Mouse (Mus musculus): ENCODE data around the gene Ephb2. TPM values are rescaled to one million over a fixed set of nuclear protein-coding genes. Genes with fewer than 3 reads are reported as not detected.

Ephb2 gene
- polyA plus RNA-seq, 1 experiment, result 57.6 TPM

GRCm38 (mm10) chr4:136748842-136749392, 86.9 kb downstream of the Ephb2 start:
- no peaks in the 10 kb centered on the region for H3K36me3 ChIP-seq (ENCODE audit: control insufficient read depth, insufficient read depth, low read length)
- no peak for TF ChIP-seq CTCF (IDR thresholded peaks at IDR 0.05; ENCODE audit: extremely low read depth, insufficient read length, insufficient replicate concordance, low read depth, low read length)
- no peak for TF ChIP-seq POLR2A (IDR thresholded peaks at IDR 0.05; ENCODE audit: low read depth, low read length)
- 46% methylated on average over 7 of the region's 7 CpGs for WGBS
- H3K4me1 ChIP-seq (ENCODE audit: control insufficient read depth, insufficient read depth, insufficient read length, low read length), result peaks cover 17% of the 10 kb centered on the region
- no peaks in the 10 kb centered on the region for H3K27me3 ChIP-seq (ENCODE audit: control insufficient read depth, insufficient read depth, low read length)
- no peak overlapping the region for H3K4me3 ChIP-seq (ENCODE audit: low read depth, low read length)
- no peak overlapping the region; the same call in 1 of the 2 replicates for H3K27ac ChIP-seq (ENCODE audit: insufficient read depth, low read depth, low read length)

GRCm38 (mm10) chr4:136746516-136746915, 89.3 kb downstream of the Ephb2 start:
- H3K4me3 ChIP-seq (ENCODE audit: low read depth, low read length), result no peak overlapping the region
- no peaks in the 10 kb centered on the region for H3K27me3 ChIP-seq (ENCODE audit: control insufficient read depth, insufficient read depth, low read length)
- WGBS, result 87% methylated on average over 1 of the region's 1 CpGs
- no peak for TF ChIP-seq POLR2A (IDR thresholded peaks at IDR 0.05; ENCODE audit: low read depth, low read length)
- no peak for TF ChIP-seq CTCF (IDR thresholded peaks at IDR 0.05; ENCODE audit: extremely low read depth, insufficient read length, insufficient replicate concordance, low read depth, low read length)
- no peak overlapping the region for H3K27ac ChIP-seq (ENCODE audit: insufficient read depth, low read depth, low read length)
- H3K36me3 ChIP-seq (ENCODE audit: control insufficient read depth, insufficient read depth, low read length), result no peaks in the 10 kb centered on the region
- H3K4me1 ChIP-seq (ENCODE audit: control insufficient read depth, insufficient read depth, insufficient read length, low read length), result peaks cover 17% of the 10 kb centered on the region

DNA sequence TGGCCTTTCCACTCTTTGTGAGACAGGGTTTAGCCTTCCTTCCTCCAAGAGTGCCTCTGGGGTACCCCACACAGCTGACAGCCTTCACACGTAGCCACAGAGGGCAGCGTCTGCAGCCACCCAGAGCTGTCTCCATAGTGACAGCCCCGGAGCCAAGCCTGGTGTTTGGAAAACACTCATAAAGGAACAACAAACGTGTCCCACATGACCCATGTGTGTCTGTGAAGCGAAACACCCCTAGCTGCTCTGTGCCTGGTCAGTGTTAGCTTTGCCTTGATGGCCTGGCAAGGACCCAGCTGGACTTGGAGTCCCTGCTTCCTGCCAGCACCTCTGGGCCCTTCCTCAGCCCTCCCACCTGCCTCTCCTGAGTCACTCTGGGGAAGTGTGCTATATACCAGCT, 93.1 kb downstream of the Ephb2 start:
- 21% methylated on average over 5 of the region's 5 CpGs for WGBS
- TF ChIP-seq CTCF (IDR thresholded peaks at IDR 0.05; ENCODE audit: extremely low read depth, insufficient read length, insufficient replicate concordance, low read depth, low read length), result no peak
- TF ChIP-seq POLR2A (IDR thresholded peaks at IDR 0.05; ENCODE audit: low read depth, low read length), result no peak
- Histone ChIP-seq H3K27me3 (ENCODE audit: control insufficient read depth, insufficient read depth, low read length) (no peaks in the 10 kb centered on the region), H3K4me3 (ENCODE audit: low read depth, low read length) (no peak overlapping the region), H3K4me1 (ENCODE audit: control insufficient read depth, insufficient read depth, insufficient read length, low read length) (no peaks in the 10 kb centered on the region; the same call in 1 of the 2 replicates), H3K36me3 (ENCODE audit: control insufficient read depth, insufficient read depth, low read length) (no peaks in the 10 kb centered on the region), H3K27ac (ENCODE audit: insufficient read depth, low read depth, low read length) (no peak overlapping the region)

GRCm38 (mm10) chr4:136741840-136742239, 93.9 kb downstream of the Ephb2 start:
- Histone ChIP-seq H3K4me1 (ENCODE audit: control insufficient read depth, insufficient read depth, insufficient read length, low read length) (no peaks in the 10 kb centered on the region; the same call in 1 of the 2 replicates), H3K27me3 (ENCODE audit: control insufficient read depth, insufficient read depth, low read length) (no peaks in the 10 kb centered on the region), H3K27ac (ENCODE audit: insufficient read depth, low read depth, low read length) (no peak overlapping the region), H3K36me3 (ENCODE audit: control insufficient read depth, insufficient read depth, low read length) (no peaks in the 10 kb centered on the region), H3K4me3 (ENCODE audit: low read depth, low read length) (no peak overlapping the region)
- 86% methylated on average over 14 of the region's 14 CpGs for WGBS
- TF ChIP-seq POLR2A (IDR thresholded peaks at IDR 0.05; ENCODE audit: low read depth, low read length), result no peak

DNA sequence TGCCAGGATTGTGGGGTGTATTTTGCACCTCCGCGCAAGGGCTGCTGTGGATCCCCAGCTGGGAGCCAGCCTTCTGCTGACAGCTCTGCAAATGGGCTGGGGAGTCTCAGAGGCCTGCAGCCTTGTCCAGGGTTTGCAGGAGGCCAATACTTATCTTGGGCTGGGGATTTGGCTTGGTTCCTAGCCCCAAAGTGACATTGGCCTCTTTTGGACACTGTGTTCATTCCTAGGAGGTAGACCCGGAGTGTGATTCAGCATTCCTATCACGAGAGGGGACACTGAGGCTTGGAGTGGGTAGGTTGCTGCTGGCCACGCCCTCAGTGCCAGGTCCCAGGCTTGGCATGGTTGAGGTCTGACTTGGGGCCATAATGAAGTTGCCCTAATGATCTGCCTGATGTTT, 94.8 kb downstream of the Ephb2 start:
- H3K36me3 ChIP-seq (ENCODE audit: control insufficient read depth, insufficient read depth, low read length), result no peaks in the 10 kb centered on the region
- H3K4me3 ChIP-seq (ENCODE audit: low read depth, low read length), result no peak overlapping the region
- H3K4me1 ChIP-seq (ENCODE audit: control insufficient read depth, insufficient read depth, insufficient read length, low read length), result no peaks in the 10 kb centered on the region; the same call in 1 of the 2 replicates
- no peak overlapping the region for H3K27ac ChIP-seq (ENCODE audit: insufficient read depth, low read depth, low read length)
- H3K27me3 ChIP-seq (ENCODE audit: control insufficient read depth, insufficient read depth, low read length), result no peaks in the 10 kb centered on the region
- TF ChIP-seq POLR2A (IDR thresholded peaks at IDR 0.05; ENCODE audit: low read depth, low read length), result no peak
- no peak for TF ChIP-seq CTCF (IDR thresholded peaks at IDR 0.05; ENCODE audit: extremely low read depth, insufficient read length, insufficient replicate concordance, low read depth, low read length)
- 78% methylated on average over 5 of the region's 5 CpGs for WGBS

- no peak for TF ChIP-seq POLR2A (IDR thresholded peaks at IDR 0.05; ENCODE audit: low read depth, low read length)
- TF ChIP-seq CTCF (IDR thresholded peaks at IDR 0.05; ENCODE audit: extremely low read depth, insufficient read length, insufficient replicate concordance, low read depth, low read length), result no peak
- H3K27ac ChIP-seq (ENCODE audit: insufficient read depth, low read depth, low read length), result no peak overlapping the region
- no peak overlapping the region for H3K4me3 ChIP-seq (ENCODE audit: low read depth, low read length)
- no peaks in the 10 kb centered on the region for H3K36me3 ChIP-seq (ENCODE audit: control insufficient read depth, insufficient read depth, low read length)
- 44% methylated on average over 11 of the region's 11 CpGs for WGBS
- H3K27me3 ChIP-seq (ENCODE audit: control insufficient read depth, insufficient read depth, low read length), result no peaks in the 10 kb centered on the region
- no peaks in the 10 kb centered on the region; the same call in 1 of the 2 replicates for H3K4me1 ChIP-seq (ENCODE audit: control insufficient read depth, insufficient read depth, insufficient read length, low read length)
These were observed 96.6 kb downstream of the Ephb2 start for GRCm38 (mm10) chr4:136739189-136739588.

GRCm38 (mm10) chr4:136738291-136738690, 97.5 kb downstream of the Ephb2 start:
- Histone ChIP-seq H3K36me3 (ENCODE audit: control insufficient read depth, insufficient read depth, low read length) (no peaks in the 10 kb centered on the region), H3K4me3 (ENCODE audit: low read depth, low read length) (no peak overlapping the region), H3K27me3 (ENCODE audit: control insufficient read depth, insufficient read depth, low read length) (no peaks in the 10 kb centered on the region), H3K4me1 (ENCODE audit: control insufficient read depth, insufficient read depth, insufficient read length, low read length) (no peaks in the 10 kb centered on the region; the same call in 1 of the 2 replicates), H3K27ac (ENCODE audit: insufficient read depth, low read depth, low read length) (no peak overlapping the region)
- TF ChIP-seq CTCF (IDR thresholded peaks at IDR 0.05; ENCODE audit: extremely low read depth, insufficient read length, insufficient replicate concordance, low read depth, low read length) (no peak), POLR2A (IDR thresholded peaks at IDR 0.05; ENCODE audit: low read depth, low read length) (no peak)
- WGBS, result 82% methylated on average over 3 of the region's 3 CpGs

Data from small intestine, adult 2 months (tissue).